Mouse (Mus musculus) lung, adult 18-20 months (tissue): ENCODE measurements around the gene Pola2.
A peak's percentile ranks its signal among the peaks of the same experiment; 100 is the strongest.

Experiments used
- DNase-seq, 2 experiments: peaks; one replicate each; pipeline ENCODE4 v3.0.0; 2022; ENCODE audit warnings: mixed read lengths in 2 of 2

Pola2 gene

GRCm38 (mm10) chr19:5935691-5936090 lies 28.3 kb downstream of the Pola2 start:
- peak in 1 of 2 experiments; percentile 47 for DNase-seq

- DNase-seq = peak; percentile 68 to 69
These were observed 28.7 kb downstream of the Pola2 start for GRCm38 (mm10) chr19:5935266-5935665.

GRCm38 (mm10) chr19:5929634-5930596 lies 34.1 kb downstream of the Pola2 start:
- DNase-seq = peak; percentile 77 to 80

- DNase-seq = no peak
These were observed 35.5 kb downstream of the Pola2 start for GRCm38 (mm10) chr19:5928546-5928945.

- DNase-seq = no peak
These were observed 35.9 kb downstream of the Pola2 start for GRCm38 (mm10) chr19:5928104-5928503.

- no peak for DNase-seq
These were observed 36.5 kb downstream of the Pola2 start for GRCm38 (mm10) chr19:5927532-5927931.

- DNase-seq = no peak
These were observed 37.0 kb downstream of the Pola2 start for GRCm38 (mm10) chr19:5927026-5927425.

GRCm38 (mm10) chr19:5925311-5925855 lies 38.6 kb downstream of the Pola2 start:
- DNase-seq = no peak

- DNase-seq = peak; percentile 97 to 98
These were observed 39.3 kb downstream of the Pola2 start, which contains the start of gene Cdc42ep2 for GRCm38 (mm10) chr19:5924713-5925093. TSS of gene Cdc42ep2 (minus strand) at chr19:5924816.

- peak; percentile 86 to 91 for DNase-seq
These were observed 39.9 kb downstream of the Pola2 start for GRCm38 (mm10) chr19:5923990-5924712.

GRCm38 (mm10) chr19:5922963-5923362 lies 41.0 kb downstream of the Pola2 start:
- no peak for DNase-seq

GRCm38 (mm10) chr19:5922119-5922942 lies 41.7 kb downstream of the Pola2 start:
- DNase-seq = peak; percentile 48 to 69

GRCm38 (mm10) chr19:5921715-5922114 lies 42.3 kb downstream of the Pola2 start:
- peak; percentile 43 to 62 for DNase-seq

- DNase-seq = no peak
These were observed 50.8 kb downstream of the Pola2 start, which contains the start of gene Dpf2 for GRCm38 (mm10) chr19:5913007-5913719. TSS of gene Dpf2 (minus strand) at chr19:5913010.

GRCm38 (mm10) chr19:5912103-5913006 lies 51.6 kb downstream of the Pola2 start:
- peak; percentile 98 to 99 for DNase-seq

GRCm38 (mm10) chr19:5911430-5912102 lies 52.4 kb downstream of the Pola2 start:
- no peak for DNase-seq

- no peak for DNase-seq
These were observed 53.8 kb downstream of the Pola2 start for GRCm38 (mm10) chr19:5910221-5910620.

- no peak for DNase-seq
These were observed 56.7 kb downstream of the Pola2 start for GRCm38 (mm10) chr19:5907275-5907674.

GRCm38 (mm10) chr19:5894002-5894678 lies 69.9 kb downstream of the Pola2 start, which contains the start of gene Tigd3:
TSS of gene Tigd3 (minus strand) at chr19:5894149.
- peak; percentile 95 to 96 for DNase-seq
